Mouse (Mus musculus): ENCODE measurements around the gene Atg4d.

GRCm38 (mm10) chr9:21322211-21322916 lies 57.3 kb downstream of the Atg4d start:
- TF ChIP-seq CTCF (IDR thresholded peaks at IDR 0.05; ENCODE audit: extremely low read depth, insufficient read depth, low read length) (no peak), POLR2A (IDR thresholded peaks at IDR 0.05; ENCODE audit: extremely low read depth, insufficient read depth, low read length) (no peak)
